Mouse (Mus musculus) embryonic facial prominence, embryonic 10.5 days (tissue): ENCODE data around the gene Lacc1. TPM values are rescaled to one million over a fixed set of nuclear protein-coding genes. Genes with fewer than 3 reads are reported as not detected.

Source experiments
- polyA plus RNA-seq: library from polyadenylated mRNA; unstranded; fragments of >200 nt; fragmentation: Nextera tagmentation; extraction: Ambion mirVana; gene quantifications from 2 replicates; pipeline ENCODE4 v1.2.1, GENCODE M21; 2016

Gene Lacc1
- polyA plus RNA-seq, 1 experiment from 2014 or later = 5.4 TPM

Other genes starting within 250 kb of the Lacc1 start
- 1.4 and 1.8 TPM in 2 replicates for gene Ccdc122, start 132 bp downstream of the Lacc1 start, polyA plus RNA-seq
- 8.3 and 9.1 TPM in 2 replicates for gene Enox1, start 119.9 kb upstream of the Lacc1 start, polyA plus RNA-seq